Mouse (Mus musculus): ENCODE results near the gene Tinag. TPM values are rescaled to one million over a fixed set of nuclear protein-coding genes. Genes with fewer than 3 reads are reported as not detected.
"Not testable (repeated sequence)": the region's sequence is repeated elsewhere in the genome, so short reads cannot be mapped to it uniquely, and the experiment has no call there.

The Tinag gene
- polyA plus RNA-seq (2015; fragmentation: Nextera tagmentation; extraction: Ambion mirVana), result not detected in 2 replicates

DNA sequence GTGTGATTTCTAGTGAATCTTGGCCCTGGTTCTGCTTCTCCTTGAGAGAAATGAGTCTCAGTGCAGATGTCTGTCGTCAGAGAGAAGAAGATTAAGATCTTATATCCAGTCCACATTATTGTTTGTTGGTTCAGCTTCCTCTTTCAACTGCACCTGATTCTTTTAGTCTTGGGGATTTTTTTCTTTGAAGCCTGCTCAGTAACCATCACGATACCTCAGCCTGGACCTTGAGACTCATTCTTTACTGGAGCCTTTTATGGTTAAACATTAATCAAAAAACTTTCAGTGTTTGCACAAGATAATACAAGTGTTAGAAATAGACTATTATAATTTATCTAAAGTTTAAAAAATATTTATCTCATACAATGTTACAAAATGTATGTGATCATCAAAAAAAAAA lies at the start of gene Tinag:
Gene Tinag (minus strand): TSS at position 210 of the 400 bp plus-strand sequence.
- Histone ChIP-seq H3K4me2 (ENCODE audit: low read length) (no peak within 1 kb of the TSS), H3K36me3 (ENCODE audit: control insufficient read depth, insufficient read depth, low read length) (no peaks in the 10 kb centered on the region), H3K9ac (ENCODE audit: low read depth, low read length) (no peak within 1 kb of the TSS), H3K27ac (ENCODE audit: low read length) (no peak within 1 kb of the TSS), H3K4me1 (ENCODE audit: control insufficient read depth, insufficient read depth, low read length) (no peaks in the 10 kb centered on the region), H3K4me3 (ENCODE audit: low read depth, low read length) (no peak within 1 kb of the TSS), H3K27me3 (ENCODE audit: control insufficient read depth, insufficient read depth, low read depth, low read length) (no peaks in the 10 kb centered on the region), H3K9me3 (replicated peaks; ENCODE audit: control insufficient read depth, low read length, poor library complexity, severe bottlenecking) (no peaks in the 10 kb centered on the region)
- no peak for ATAC-seq
- WGBS, result 70% methylated on average over 2 of the region's 2 CpGs

DNA sequence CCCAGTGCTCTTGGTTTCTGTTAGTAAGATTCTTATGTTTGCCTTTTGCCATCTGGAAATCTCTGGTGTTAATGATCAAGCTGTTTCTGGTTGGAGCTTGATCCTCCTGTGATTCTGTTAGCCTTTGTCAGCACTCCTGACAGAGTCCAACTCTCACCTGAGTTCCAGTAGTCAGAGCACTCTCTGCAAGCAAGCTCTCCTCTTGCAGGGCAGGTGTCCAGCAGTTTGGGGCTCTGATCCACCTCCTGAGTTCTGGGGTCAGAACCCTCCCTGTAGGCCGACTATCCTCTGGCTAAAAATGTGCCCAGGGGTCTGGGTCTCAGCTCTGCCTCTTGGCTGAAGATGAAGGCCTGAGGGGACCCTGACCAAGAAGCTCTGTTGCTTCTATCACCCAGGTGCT lies 37.6 kb upstream of the Tinag start:
- not testable (repeated sequence) for H3K27me3 ChIP-seq (ENCODE audit: control insufficient read depth, insufficient read depth, low read depth, low read length); H3K4me2 ChIP-seq (ENCODE audit: low read length); H3K4me1 ChIP-seq (ENCODE audit: control insufficient read depth, insufficient read depth, low read length); H3K27ac ChIP-seq (ENCODE audit: low read length); H3K36me3 ChIP-seq (ENCODE audit: control insufficient read depth, insufficient read depth, low read length); H3K9ac ChIP-seq (ENCODE audit: low read depth, low read length); ATAC-seq; H3K9me3 ChIP-seq (replicated peaks; ENCODE audit: control insufficient read depth, low read length, poor library complexity, severe bottlenecking); H3K4me3 ChIP-seq (ENCODE audit: low read depth, low read length)
- 91% methylated on average over 1 of the region's 1 CpGs for WGBS

DNA sequence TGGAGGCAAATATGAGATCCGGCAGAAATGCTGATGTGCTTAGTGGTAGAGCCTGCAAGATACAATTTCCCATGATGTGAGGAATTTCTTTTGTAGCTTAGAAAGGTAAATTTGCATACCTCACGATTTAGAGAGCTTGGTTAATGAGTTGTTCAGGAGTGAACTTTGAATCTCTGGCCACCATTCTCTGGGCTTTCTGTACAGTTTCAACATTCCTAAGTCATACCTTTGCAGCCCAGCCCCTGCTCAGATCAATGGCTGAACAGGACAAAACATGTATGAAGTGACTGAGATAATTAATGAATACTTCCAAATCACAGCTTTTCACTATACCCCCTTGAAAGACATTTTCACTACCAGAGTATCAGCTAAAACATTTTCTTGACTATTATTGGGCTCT lies 26.1 kb upstream of the Tinag start:
- no peaks in the 10 kb centered on the region for H3K4me1 ChIP-seq (ENCODE audit: control insufficient read depth, insufficient read depth, low read length)
- no peaks in the 10 kb centered on the region for H3K36me3 ChIP-seq (ENCODE audit: control insufficient read depth, insufficient read depth, low read length)
- no peaks in the 10 kb centered on the region for H3K27me3 ChIP-seq (ENCODE audit: control insufficient read depth, insufficient read depth, low read depth, low read length)
- 86% methylated on average over 2 of the region's 2 CpGs for WGBS
- H3K4me3 ChIP-seq (ENCODE audit: low read depth, low read length), result no peak overlapping the region
- H3K9ac ChIP-seq (ENCODE audit: low read depth, low read length), result no peak overlapping the region
- ATAC-seq, result no peak
- H3K27ac ChIP-seq (ENCODE audit: low read length), result no peak overlapping the region
- H3K4me2 ChIP-seq (ENCODE audit: low read length), result no peak overlapping the region
- H3K9me3 ChIP-seq (replicated peaks; ENCODE audit: control insufficient read depth, low read length, poor library complexity, severe bottlenecking), result 0 out of 2 replicates have a peak, but pooled peaks cover 2% of the 10 kb centered on the region

DNA sequence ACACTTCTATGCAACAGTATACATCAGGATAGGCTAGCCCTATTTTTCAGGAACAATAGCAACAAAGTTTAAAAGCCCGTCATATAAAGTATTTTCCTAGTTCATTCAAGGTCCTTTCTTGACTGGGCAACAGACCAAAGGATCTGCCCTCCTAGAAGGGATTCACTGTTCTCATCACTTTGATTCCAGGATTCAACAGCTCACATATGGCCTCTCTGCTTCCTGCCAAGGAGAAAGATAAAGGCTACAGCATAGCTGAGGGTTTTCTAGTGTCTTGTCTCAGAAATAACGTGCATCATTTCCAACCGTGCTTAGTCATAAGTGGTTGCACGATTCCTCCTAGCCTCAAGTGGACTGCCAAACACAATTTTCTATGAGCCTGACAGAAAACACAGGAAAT lies 11.0 kb upstream of the Tinag start:
- Histone ChIP-seq H3K4me1 (ENCODE audit: control insufficient read depth, insufficient read depth, low read length) (no peaks in the 10 kb centered on the region), H3K36me3 (ENCODE audit: control insufficient read depth, insufficient read depth, low read length) (no peaks in the 10 kb centered on the region), H3K9ac (ENCODE audit: low read depth, low read length) (no peak overlapping the region), H3K4me2 (ENCODE audit: low read length) (no peak overlapping the region), H3K9me3 (replicated peaks; ENCODE audit: control insufficient read depth, low read length, poor library complexity, severe bottlenecking) (no peaks in the 10 kb centered on the region), H3K27ac (ENCODE audit: low read length) (no peak overlapping the region), H3K27me3 (ENCODE audit: control insufficient read depth, insufficient read depth, low read depth, low read length) (no peaks in the 10 kb centered on the region), H3K4me3 (ENCODE audit: low read depth, low read length) (no peak overlapping the region)
- WGBS, result 80% methylated on average over 4 of the region's 4 CpGs
- ATAC-seq, result no peak

DNA sequence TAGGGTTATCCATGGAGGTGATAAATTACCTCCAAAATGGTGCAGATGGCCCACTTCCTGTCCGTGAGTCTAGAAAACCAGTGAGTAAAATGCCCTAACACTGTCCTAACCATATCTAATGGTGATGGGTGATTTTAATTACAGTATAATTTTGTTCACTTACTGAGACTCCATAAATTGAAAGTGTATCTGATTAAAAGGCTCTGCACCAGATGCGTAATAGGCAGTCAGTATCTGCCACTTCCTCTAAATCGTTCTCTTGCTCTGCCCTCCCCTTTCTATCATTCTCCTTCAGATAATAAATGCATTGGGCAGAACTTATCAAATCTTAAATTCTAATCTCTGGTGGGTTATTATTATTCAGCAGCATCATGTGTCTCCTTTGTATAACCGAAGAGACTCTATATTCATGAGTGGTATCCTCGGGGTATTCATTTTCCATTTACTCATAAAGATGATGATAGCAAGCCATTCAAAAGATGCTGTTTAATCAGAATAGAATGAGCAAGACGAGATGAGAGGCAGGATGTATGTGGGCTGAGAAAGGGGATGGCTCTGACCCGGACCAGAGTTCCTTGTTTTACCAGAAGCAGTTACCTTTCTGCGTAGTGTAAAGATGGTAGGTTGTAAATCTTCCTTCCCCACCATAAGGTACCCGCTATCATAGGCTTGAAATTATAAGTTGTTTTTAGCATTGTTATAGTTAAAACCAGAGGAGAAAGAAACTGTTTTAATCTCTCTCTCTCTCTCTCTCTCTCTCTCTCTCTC lies 9.0 kb upstream of the Tinag start:
- WGBS, result 59% methylated on average over 9 of the region's 9 CpGs
- ATAC-seq, result peak; percentile 51; the same call in 1 of the 2 replicates
- no peaks in the 10 kb centered on the region for H3K9me3 ChIP-seq (replicated peaks; ENCODE audit: control insufficient read depth, low read length, poor library complexity, severe bottlenecking)

DNA sequence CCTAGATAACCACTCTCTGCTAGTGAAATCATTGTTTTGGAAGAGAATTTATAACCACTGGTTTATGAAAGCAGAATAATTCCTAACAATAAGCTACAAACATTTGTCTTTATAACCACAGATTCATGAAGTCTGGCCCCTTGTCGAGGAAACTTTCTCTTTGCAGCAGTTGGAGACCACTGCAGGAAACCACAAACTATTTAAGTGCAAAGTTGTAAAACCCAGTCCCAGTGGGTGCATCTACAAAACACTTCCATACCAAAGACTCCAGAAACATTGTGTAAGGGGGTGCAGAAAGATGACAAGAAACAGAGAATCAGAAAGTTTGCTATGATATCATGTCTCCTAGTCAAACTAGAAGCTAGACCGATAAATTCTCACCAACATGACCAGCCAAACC lies 5.8 kb upstream of the Tinag start:
- no peak for ATAC-seq
- no peaks in the 10 kb centered on the region for H3K4me1 ChIP-seq (ENCODE audit: control insufficient read depth, insufficient read depth, low read length)

More for the DNA sequence above, 9.0 kb upstream of the Tinag start:
- Histone ChIP-seq H3K4me1 (ENCODE audit: control insufficient read depth, insufficient read depth, low read length) (no peaks in the 10 kb centered on the region), H3K4me3 (ENCODE audit: low read depth, low read length) (no peak overlapping the region), H3K9ac (ENCODE audit: low read depth, low read length) (no peak overlapping the region), H3K4me2 (ENCODE audit: low read length) (no peak overlapping the region), H3K27ac (ENCODE audit: low read length) (no peak overlapping the region), H3K36me3 (ENCODE audit: control insufficient read depth, insufficient read depth, low read length) (no peaks in the 10 kb centered on the region), H3K27me3 (ENCODE audit: control insufficient read depth, insufficient read depth, low read depth, low read length) (no peaks in the 10 kb centered on the region)

DNA sequence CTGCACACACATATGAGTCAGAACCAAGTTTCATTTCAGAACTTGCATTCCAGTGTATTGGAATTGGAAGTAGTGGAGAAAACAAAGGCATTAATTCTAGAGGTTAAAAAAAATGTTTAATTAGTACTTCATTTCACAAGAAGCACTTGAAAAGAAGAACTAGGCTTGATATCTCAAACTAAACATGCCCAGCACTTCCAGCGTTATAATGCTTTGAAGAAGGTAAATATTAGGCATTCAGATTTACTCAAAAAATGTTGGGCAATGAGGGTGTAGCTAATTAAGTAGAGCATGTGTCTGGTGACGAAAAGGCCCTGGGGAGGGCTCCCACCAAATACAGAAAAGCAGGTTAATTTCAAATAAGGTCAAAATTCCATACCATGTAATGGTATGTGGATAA lies 4.1 kb upstream of the Tinag start:
- no peaks in the 10 kb centered on the region for H3K4me1 ChIP-seq (ENCODE audit: control insufficient read depth, insufficient read depth, low read length)
- ATAC-seq, result no peak
- H3K9me3 ChIP-seq (replicated peaks; ENCODE audit: control insufficient read depth, low read length, poor library complexity, severe bottlenecking), result no peaks in the 10 kb centered on the region
- H3K36me3 ChIP-seq (ENCODE audit: control insufficient read depth, insufficient read depth, low read length), result no peaks in the 10 kb centered on the region
- no peaks in the 10 kb centered on the region for H3K27me3 ChIP-seq (ENCODE audit: control insufficient read depth, insufficient read depth, low read depth, low read length)
- no peak overlapping the region for H3K27ac ChIP-seq (ENCODE audit: low read length)
- no peak overlapping the region for H3K4me2 ChIP-seq (ENCODE audit: low read length)
- 83% methylated on average over 2 of the region's 2 CpGs for WGBS
- no peak overlapping the region for H3K9ac ChIP-seq (ENCODE audit: low read depth, low read length)
- no peak overlapping the region for H3K4me3 ChIP-seq (ENCODE audit: low read depth, low read length)

More for the DNA sequence above, 5.8 kb upstream of the Tinag start:
- Histone ChIP-seq H3K4me2 (ENCODE audit: low read length) (no peak overlapping the region), H3K36me3 (ENCODE audit: control insufficient read depth, insufficient read depth, low read length) (no peaks in the 10 kb centered on the region), H3K4me3 (ENCODE audit: low read depth, low read length) (no peak overlapping the region), H3K27ac (ENCODE audit: low read length) (no peak overlapping the region), H3K9me3 (replicated peaks; ENCODE audit: control insufficient read depth, low read length, poor library complexity, severe bottlenecking) (no peaks in the 10 kb centered on the region), H3K9ac (ENCODE audit: low read depth, low read length) (no peak overlapping the region), H3K27me3 (ENCODE audit: control insufficient read depth, insufficient read depth, low read depth, low read length) (no peaks in the 10 kb centered on the region)
- WGBS, result 86% methylated on average over 2 of the region's 2 CpGs

DNA sequence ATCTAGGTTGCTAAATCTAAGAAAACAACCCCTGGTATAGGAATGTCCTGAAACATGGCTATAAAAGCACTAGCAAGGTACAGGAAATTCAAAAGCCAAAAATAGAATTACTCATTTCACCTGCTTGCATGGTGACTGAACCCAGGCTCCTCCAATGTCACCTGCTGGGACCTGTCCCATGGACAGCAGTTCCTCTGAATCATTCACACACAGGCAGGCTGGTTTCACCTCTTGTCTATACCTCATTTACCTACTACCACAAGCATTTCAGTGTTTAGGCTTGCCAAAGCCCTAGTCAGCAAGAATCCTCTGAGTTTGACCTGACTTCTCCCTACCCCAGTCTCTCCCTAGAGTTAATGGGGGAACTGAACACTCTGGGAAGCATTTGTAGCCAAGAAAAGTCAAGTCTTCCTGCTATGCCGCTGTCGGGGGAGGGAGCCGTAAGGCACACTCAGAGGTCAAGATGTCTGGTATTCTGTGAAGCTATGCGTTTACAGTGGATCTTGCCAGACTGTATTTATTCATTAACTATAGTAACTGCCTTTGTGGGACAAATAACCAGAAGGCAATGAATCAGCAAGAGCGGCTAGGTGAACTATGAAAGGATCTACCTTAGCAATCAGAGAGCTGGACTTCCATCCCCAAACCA lies 597 bp upstream of the Tinag start:
- Histone ChIP-seq H3K36me3 (ENCODE audit: control insufficient read depth, insufficient read depth, low read length) (no peaks in the 10 kb centered on the region), H3K27me3 (ENCODE audit: control insufficient read depth, insufficient read depth, low read depth, low read length) (no peaks in the 10 kb centered on the region), H3K4me2 (ENCODE audit: low read length) (no peak overlapping the region), H3K9ac (ENCODE audit: low read depth, low read length) (no peak overlapping the region), H3K9me3 (replicated peaks; ENCODE audit: control insufficient read depth, low read length, poor library complexity, severe bottlenecking) (no peaks in the 10 kb centered on the region), H3K4me3 (ENCODE audit: low read depth, low read length) (no peak overlapping the region), H3K27ac (ENCODE audit: low read length) (no peak overlapping the region), H3K4me1 (ENCODE audit: control insufficient read depth, insufficient read depth, low read length) (no peaks in the 10 kb centered on the region)
- no peak for ATAC-seq
- WGBS, result 95% methylated on average over 5 of the region's 5 CpGs

DNA sequence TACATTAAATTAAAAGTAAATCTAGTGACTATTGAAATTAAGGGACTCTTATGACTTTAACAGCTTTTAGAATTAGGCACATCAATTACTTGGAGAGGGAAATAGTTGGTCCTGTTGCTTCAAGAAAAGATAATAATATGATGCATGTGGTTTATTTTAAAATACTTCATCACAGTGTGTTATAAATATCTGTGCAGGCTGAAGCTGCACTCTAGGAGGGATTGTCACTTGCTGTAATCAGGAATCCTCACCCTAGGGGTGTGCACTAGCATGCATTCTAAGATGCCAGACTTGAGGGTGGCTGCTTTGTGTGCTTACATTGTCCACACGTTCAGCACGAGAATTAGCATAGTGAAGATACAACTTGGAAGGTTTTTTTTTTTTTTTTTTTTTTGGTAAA lies 10.2 kb downstream of the Tinag start:
- Histone ChIP-seq H3K9ac (ENCODE audit: low read depth, low read length) (no peak overlapping the region), H3K4me2 (ENCODE audit: low read length) (no peak overlapping the region), H3K9me3 (replicated peaks; ENCODE audit: control insufficient read depth, low read length, poor library complexity, severe bottlenecking) (no peaks in the 10 kb centered on the region), H3K27me3 (ENCODE audit: control insufficient read depth, insufficient read depth, low read depth, low read length) (no peaks in the 10 kb centered on the region), H3K36me3 (ENCODE audit: control insufficient read depth, insufficient read depth, low read length) (no peaks in the 10 kb centered on the region), H3K4me3 (ENCODE audit: low read depth, low read length) (no peak overlapping the region), H3K27ac (ENCODE audit: low read length) (no peak overlapping the region), H3K4me1 (ENCODE audit: control insufficient read depth, insufficient read depth, low read length) (no peaks in the 10 kb centered on the region)
- ATAC-seq, result no peak
- 33% methylated on average over 2 of the region's 2 CpGs for WGBS
